Mouse (Mus musculus) hindbrain, embryonic 11.5 days (tissue): ENCODE results near the gene Prrt1. TPM values are rescaled to one million over a fixed set of nuclear protein-coding genes. Genes with fewer than 3 reads are reported as not detected.

Experiments
- ATAC-seq: fragments of 200-750 bp; cut with Nextera tagmentation; 2 replicates; pipeline ENCODE4 v1.8.0; 2017; ENCODE audit warnings: mild to moderate bottlenecking, moderate TSS enrichment, moderate library complexity; ENCODE audit not compliant: low FRiP score
- DNase-seq: peaks from one replicate; pipeline ENCODE4 v3.0.0-alpha.2; 2015; ENCODE audit warnings: low spot score
- H3K27ac ChIP-seq: fragments of 300-500 bp; sonication (generic); 2 replicates; pipeline ENCODE4 v1.5.1; 2014; ENCODE audit warnings: mild to moderate bottlenecking, low read depth, low read length
- H3K27me3 ChIP-seq: fragments of 300-500 bp; sonication (generic); 2 replicates; pipeline ENCODE4 v1.6.1; 2014; ENCODE audit warnings: mild to moderate bottlenecking, low read length, moderate library complexity, mixed read lengths; ENCODE audit not compliant: control insufficient read depth, insufficient read depth
- H3K36me3 ChIP-seq: fragments of 300-500 bp; sonication (generic); 2 replicates; pipeline ENCODE4 v1.6.1; 2014; ENCODE audit warnings: mild to moderate bottlenecking, low read length, moderate library complexity, mixed read lengths; ENCODE audit not compliant: control insufficient read depth, insufficient read depth
- H3K4me1 ChIP-seq: fragments of 300-500 bp; sonication (generic); replicated peaks from 2 replicates; pipeline ENCODE4 v1.6.1; 2014; ENCODE audit warnings: low read length, mixed read lengths; ENCODE audit not compliant: control insufficient read depth, insufficient read depth
- H3K4me2 ChIP-seq: fragments of 300-500 bp; sonication (generic); replicated peaks from 2 replicates; pipeline ENCODE4 v1.6.1; 2014; ENCODE audit warnings: mild to moderate bottlenecking, low read depth, low read length
- H3K4me3 ChIP-seq: fragments of 300-500 bp; sonication (generic); 2 replicates; pipeline ENCODE4 v1.5.1; 2014; ENCODE audit warnings: low read depth, low read length
- H3K9ac ChIP-seq: fragments of 300-500 bp; sonication (generic); 2 replicates; pipeline ENCODE4 v1.6.1; 2014; ENCODE audit warnings: low read depth, low read length
- H3K9me3 ChIP-seq: fragments of 300-500 bp; sonication (generic); 2 replicates; pipeline ENCODE4 v1.6.1; 2016; ENCODE audit warnings: low read length; ENCODE audit not compliant: control insufficient read depth
- WGBS: fragments of 180-500 bp; shearing (Covaris S2); extraction: QIAGEN DNeasy Blood & Tissue Kit; methylation state at CpG from one replicate; pipeline ENCODE4 v1.1.7; 2014; 5-methylcytosine and 5-hydroxymethylcytosine counted together
- polyA plus RNA-seq: library from polyadenylated mRNA; unstranded; fragments of >200 nt; fragmentation: Nextera tagmentation; extraction: Ambion mirVana; gene quantifications from 2 replicates; pipeline ENCODE4 v1.2.1, GENCODE M21; 2014

Gene Prrt1
- polyA plus RNA-seq, 1 experiment from 2014 or later, result 2.0 TPM

DNA sequence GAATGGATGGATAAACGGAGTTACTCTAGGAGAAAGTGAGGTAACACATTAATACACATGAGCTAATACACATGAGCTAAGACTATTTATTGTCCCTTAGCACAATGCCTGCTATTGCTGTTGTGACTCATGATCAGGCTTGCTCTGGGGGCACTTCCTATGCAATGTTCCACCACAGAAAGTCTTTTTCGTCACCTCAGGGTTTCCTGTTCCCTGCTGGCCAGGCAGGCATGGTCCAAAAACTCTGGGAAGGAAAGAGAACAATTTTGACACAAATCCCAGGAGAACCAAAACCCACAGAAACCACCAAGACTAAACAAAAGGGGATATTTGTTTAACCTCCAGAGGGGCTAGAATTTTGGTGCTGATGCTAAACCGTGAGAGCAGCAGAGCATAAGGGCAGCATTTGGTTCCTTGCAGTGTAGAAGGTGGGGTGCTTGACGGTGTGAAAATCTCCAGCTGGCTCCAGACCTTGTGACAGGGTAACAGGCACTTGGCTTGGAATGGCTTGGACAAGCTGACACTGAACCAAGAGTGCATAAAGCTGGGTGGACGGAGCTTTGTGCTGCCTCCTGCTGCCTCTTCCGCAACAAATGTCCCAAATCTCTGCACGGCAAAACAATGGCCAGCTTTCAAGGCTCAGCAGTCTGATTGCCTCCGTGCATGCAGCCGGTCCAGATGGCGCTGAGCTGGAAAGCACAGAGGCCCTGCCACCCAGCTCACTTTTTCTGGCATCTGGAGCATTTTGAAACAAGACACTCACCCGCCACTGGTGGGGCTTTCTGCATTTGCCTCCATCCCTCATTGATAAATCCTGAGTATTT lies 11.7 kb downstream of the Prrt1 start:
- H3K36me3 ChIP-seq, result no peaks in the 10 kb centered on the region
- no peaks in the 10 kb centered on the region; the same call in 1 of the 2 replicates for H3K4me1 ChIP-seq
- no peaks in the 10 kb centered on the region for H3K9me3 ChIP-seq
- peak overlapping the region; percentile 70 for H3K27ac ChIP-seq
- H3K27me3 ChIP-seq, result no peaks in the 10 kb centered on the region
- H3K9ac ChIP-seq, result peak overlapping the region; percentile 28; the same call in 1 of the 2 replicates
- no peak overlapping the region for H3K4me3 ChIP-seq
- no peak overlapping the region for H3K4me2 ChIP-seq
- 14% methylated on average over 11 of the region's 11 CpGs for WGBS
- peak; percentile 49; the same call in 1 of the 2 replicates for ATAC-seq
- DNase-seq, result peak; percentile 58

- 78% methylated on average over 3 of the region's 3 CpGs for WGBS
- Histone ChIP-seq H3K4me3 (no peak overlapping the region), H3K9me3 (no peaks in the 10 kb centered on the region), H3K36me3 (no peaks in the 10 kb centered on the region), H3K27ac (no peak overlapping the region), H3K9ac (no peak overlapping the region), H3K27me3 (no peaks in the 10 kb centered on the region), H3K4me1 (no peaks in the 10 kb centered on the region; the same call in 1 of the 2 replicates), H3K4me2 (no peak overlapping the region)
- no peak for DNase-seq
- no peak for ATAC-seq
Measured at GRCm38 (mm10) chr17:34641945-34642344, 12.6 kb downstream of the Prrt1 start.

DNA sequence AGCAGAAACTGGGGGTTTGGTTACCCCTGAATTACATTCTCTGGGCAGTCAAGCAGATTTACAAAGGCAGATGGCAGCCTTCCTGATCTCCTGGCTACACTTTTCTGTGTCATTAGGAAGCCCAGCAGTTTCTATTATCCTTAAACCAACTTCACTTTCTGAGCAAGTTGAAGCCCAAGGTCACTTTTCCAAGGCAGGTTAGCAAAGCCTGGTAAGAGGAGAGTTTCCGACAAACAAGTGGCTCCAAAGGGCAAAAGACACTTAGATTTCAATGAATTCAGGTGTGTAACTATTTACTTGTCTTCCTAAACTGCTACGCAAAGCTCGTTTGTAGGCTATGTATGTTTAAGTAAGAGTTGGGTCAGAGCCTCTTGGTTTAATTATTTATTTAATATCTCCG lies 14.0 kb downstream of the Prrt1 start:
- no peaks in the 10 kb centered on the region for H3K36me3 ChIP-seq
- H3K4me3 ChIP-seq, result no peak overlapping the region
- no peaks in the 10 kb centered on the region; the same call in 1 of the 2 replicates for H3K4me1 ChIP-seq
- ATAC-seq (no peak), DNase-seq (no peak)
- H3K27me3 ChIP-seq, result no peaks in the 10 kb centered on the region
- H3K4me2 ChIP-seq, result no peak overlapping the region
- no peaks in the 10 kb centered on the region for H3K9me3 ChIP-seq
- H3K9ac ChIP-seq, result no peak overlapping the region
- no peak overlapping the region for H3K27ac ChIP-seq
- WGBS, result 93% methylated on average over 4 of the region's 4 CpGs

- WGBS, result 83% methylated on average over 10 of the region's 10 CpGs
- Histone ChIP-seq H3K9ac (no peak overlapping the region), H3K9me3 (no peaks in the 10 kb centered on the region), H3K4me2 (no peak overlapping the region), H3K4me3 (no peak overlapping the region), H3K36me3 (0 out of 2 replicates have a peak, but pooled peaks cover under 1% of the 10 kb centered on the region), H3K27me3 (no peaks in the 10 kb centered on the region), H3K27ac (no peak overlapping the region), H3K4me1 (no peaks in the 10 kb centered on the region; the same call in 1 of the 2 replicates)
- no peak for DNase-seq
- no peak for ATAC-seq
Measured at GRCm38 (mm10) chr17:34643944-34644343, 14.6 kb downstream of the Prrt1 start.

- DNase-seq, result peak; percentile 96
- Histone ChIP-seq H3K4me3 (peak within 1 kb of the TSS; percentile 59), H3K4me1 (no peaks in the 10 kb centered on the region; the same call in 1 of the 2 replicates), H3K36me3 (0 out of 2 replicates have a peak, but pooled peaks cover 4% of the 10 kb centered on the region), H3K4me2 (peak within 1 kb of the TSS; percentile 69), H3K9me3 (no peaks in the 10 kb centered on the region), H3K9ac (peak within 1 kb of the TSS; percentile 70), H3K27me3 (no peaks in the 10 kb centered on the region), H3K27ac (0 out of 2 replicates have a peak within 1 kb of the TSS, but pooled peaks have one; percentile 31)
- WGBS, result 1% methylated on average over 16 of the region's 16 CpGs
- peak; percentile 78 for ATAC-seq
Measured at GRCm38 (mm10) chr17:34644608-34645007, 15.3 kb downstream of the Prrt1 start, which contains the start of gene Fkbpl. Gene Fkbpl, plus strand, starts transcription at chr17:34644764.

DNA sequence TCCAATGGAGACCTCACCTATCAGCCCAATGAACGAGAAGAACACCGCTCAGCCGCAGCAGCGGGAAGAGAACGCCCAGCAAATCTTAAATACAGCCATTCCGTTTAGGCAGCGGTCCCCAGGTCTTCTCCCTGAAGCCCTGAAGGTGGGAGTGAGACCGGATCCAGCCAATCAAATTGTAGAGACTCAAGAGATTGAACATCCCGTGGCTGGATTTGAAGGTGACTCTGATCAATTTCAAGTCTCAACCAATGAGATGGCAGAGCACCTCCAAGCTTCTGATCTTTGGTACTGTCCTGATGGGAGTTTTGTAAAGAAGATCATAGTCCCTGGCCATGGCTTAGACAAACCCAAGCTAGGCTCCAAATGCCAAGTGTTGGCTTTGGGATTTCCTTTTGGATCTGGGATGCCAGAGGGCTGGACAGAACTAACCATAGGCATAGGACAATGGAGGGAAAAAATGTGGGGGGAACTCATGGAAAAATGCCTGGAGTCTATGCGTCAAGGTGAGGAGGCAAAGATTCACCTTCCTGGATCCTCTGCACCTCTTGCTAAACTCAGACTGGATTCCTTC lies 16.0 kb downstream of the Prrt1 start:
- 44% methylated on average over 10 of the region's 10 CpGs for WGBS
- no peak for ATAC-seq
- H3K27ac ChIP-seq, result no peak overlapping the region

GRCm38 (mm10) chr17:34645831-34646511 lies 16.6 kb downstream of the Prrt1 start:
- Histone ChIP-seq H3K27ac (no peak overlapping the region), H3K4me3 (no peak overlapping the region)
- WGBS, result 90% methylated on average over 30 of the region's 30 CpGs

More for the DNA sequence above, 16.0 kb downstream of the Prrt1 start:
- no peaks in the 10 kb centered on the region for H3K27me3 ChIP-seq
- peak overlapping the region; percentile 59 for H3K4me3 ChIP-seq
- peak overlapping the region; percentile 70 for H3K9ac ChIP-seq
- H3K36me3 ChIP-seq, result 0 out of 2 replicates have a peak, but pooled peaks cover 8% of the 10 kb centered on the region
- no peaks in the 10 kb centered on the region; the same call in 1 of the 2 replicates for H3K4me1 ChIP-seq
- H3K9me3 ChIP-seq, result no peaks in the 10 kb centered on the region
- peak overlapping the region; percentile 69 for H3K4me2 ChIP-seq
- DNase-seq, result no peak

More at GRCm38 (mm10) chr17:34645831-34646511, 16.6 kb downstream of the Prrt1 start:
- Histone ChIP-seq H3K9me3 (no peaks in the 10 kb centered on the region), H3K9ac (no peak overlapping the region), H3K4me1 (no peaks in the 10 kb centered on the region; the same call in 1 of the 2 replicates), H3K36me3 (peaks cover 9% of the 10 kb centered on the region; the same call in 1 of the 2 replicates), H3K4me2 (no peak overlapping the region; the same call in 1 of the 2 replicates), H3K27me3 (no peaks in the 10 kb centered on the region)
- DNase-seq (no peak), ATAC-seq (no peak)
